Mouse (Mus musculus) intestine, postnatal 0 days (tissue): ENCODE data around the gene Gna11. TPM values are rescaled to one million over a fixed set of nuclear protein-coding genes. Genes with fewer than 3 reads are reported as not detected.

Experiments
- ATAC-seq: fragments of 200-750 bp; cut with Nextera tagmentation; 2 replicates; pipeline ENCODE4 v1.8.0; 2017; ENCODE audit warnings: mild to moderate bottlenecking, moderate TSS enrichment, moderate library complexity
- H3K27ac ChIP-seq: fragments of 300-500 bp; sonication (generic); 2 replicates; pipeline ENCODE4 v1.5.1; 2014; ENCODE audit warnings: mild to moderate bottlenecking, low read depth, low read length, moderate library complexity
- H3K27me3 ChIP-seq: fragments of 300-500 bp; sonication (generic); replicated peaks from 2 replicates; pipeline ENCODE4 v1.6.1; 2014; ENCODE audit warnings: low read length, mixed read lengths; ENCODE audit not compliant: control insufficient read depth, insufficient read depth
- H3K36me3 ChIP-seq: fragments of 300-500 bp; sonication (generic); 2 replicates; pipeline ENCODE4 v1.6.1; 2014; ENCODE audit warnings: mild to moderate bottlenecking, moderate library complexity; ENCODE audit not compliant: control insufficient read depth, insufficient read depth
- H3K4me1 ChIP-seq: fragments of 300-500 bp; sonication (generic); replicated peaks from 2 replicates; pipeline ENCODE4 v1.6.1; 2014; ENCODE audit warnings: antibody characterized with exemption, low read length, mixed read lengths; ENCODE audit not compliant: control insufficient read depth, insufficient read depth
- H3K4me2 ChIP-seq: fragments of 300-500 bp; sonication (generic); replicated peaks from 2 replicates; pipeline ENCODE4 v1.6.1; 2014; ENCODE audit warnings: low read depth, mild to moderate bottlenecking, moderate library complexity
- H3K4me3 ChIP-seq: fragments of 300-500 bp; sonication (generic); 2 replicates; pipeline ENCODE4 v1.5.1; 2014; ENCODE audit warnings: low read depth, low read length
- H3K9ac ChIP-seq: fragments of 300-500 bp; sonication (generic); 2 replicates; pipeline ENCODE4 v1.6.1; 2014; ENCODE audit warnings: mild to moderate bottlenecking, low read depth, low read length
- H3K9me3 ChIP-seq: fragments of 300-500 bp; sonication (generic); 2 replicates; pipeline ENCODE4 v1.6.1; 2016; ENCODE audit warnings: mixed run types; ENCODE audit not compliant: control insufficient read depth
- CTCF ChIP-seq: sonication (generic); IDR thresholded peaks from 2 replicates; pipeline ENCODE4 v1.5.1; 2016; ENCODE audit warnings: low read depth, mild to moderate bottlenecking, control low read depth, antibody characterized with exemption, moderate library complexity
- whole genome bisulfite sequencing: fragments of 180-500 bp; shearing (Covaris S2); extraction: QIAGEN DNeasy Blood & Tissue Kit; methylation state at CpG from one replicate; pipeline ENCODE4 v1.1.7; 2014; 5-methylcytosine and 5-hydroxymethylcytosine counted together
- polyA plus RNA-seq: library from polyadenylated mRNA; unstranded; fragments of >200 nt; fragmentation: Nextera tagmentation; extraction: Ambion mirVana; gene quantifications from 2 replicates; pipeline ENCODE4 v1.2.1, GENCODE M21; 2015

Gna11 gene
- polyA plus RNA-seq, 1 experiment from 2014 or later: 188 TPM

GRCm38 (mm10) chr10:81572975-81573374 lies 28.0 kb upstream of the Gna11 start:
- no peak for TF ChIP-seq CTCF

GRCm38 (mm10) chr10:81572133-81572671 lies 27.2 kb upstream of the Gna11 start:
- 0 out of 2 replicates have a peak, but pooled peaks have one; percentile 0 for ATAC-seq
- Histone ChIP-seq H3K9ac (no peak overlapping the region), H3K27ac (no peak overlapping the region), H3K27me3 (peaks cover 10% of the 10 kb centered on the region; the same call in 1 of the 2 replicates), H3K4me2 (peak overlapping the region; percentile 93), H3K4me3 (peak overlapping the region; percentile 50), H3K36me3 (no peaks in the 10 kb centered on the region), H3K9me3 (no peaks in the 10 kb centered on the region), H3K4me1 (peaks cover 9% of the 10 kb centered on the region)
- 14% methylated on average over 9 of the region's 9 CpGs for WGBS
- no peak for TF ChIP-seq CTCF

More at GRCm38 (mm10) chr10:81572975-81573374, 28.0 kb upstream of the Gna11 start:
- Histone ChIP-seq H3K9ac (no peak overlapping the region), H3K4me3 (no peak overlapping the region), H3K27me3 (peaks cover 10% of the 10 kb centered on the region; the same call in 1 of the 2 replicates), H3K9me3 (no peaks in the 10 kb centered on the region), H3K27ac (no peak overlapping the region), H3K4me1 (peaks cover 9% of the 10 kb centered on the region), H3K36me3 (no peaks in the 10 kb centered on the region), H3K4me2 (peak overlapping the region; percentile 93)
- 31% methylated on average over 9 of the region's 9 CpGs for WGBS
- no peak for ATAC-seq

- H3K4me3 ChIP-seq: peak overlapping the region; percentile 50
- peak; percentile 82 for ATAC-seq
- peaks cover 10% of the 10 kb centered on the region; the same call in 1 of the 2 replicates for H3K27me3 ChIP-seq
- no peaks in the 10 kb centered on the region for H3K9me3 ChIP-seq
- peaks cover 9% of the 10 kb centered on the region for H3K4me1 ChIP-seq
- WGBS: under 1% methylated on average over 18 of the region's 18 CpGs
- H3K9ac ChIP-seq: 0 out of 2 replicates have a peak overlapping the region, but pooled peaks have one; percentile 7
- peak overlapping the region; percentile 93 for H3K4me2 ChIP-seq
- TF ChIP-seq CTCF: no peak
- H3K27ac ChIP-seq: peak overlapping the region; percentile 54
- H3K36me3 ChIP-seq: peaks cover 5% of the 10 kb centered on the region
Measured at GRCm38 (mm10) chr10:81571501-81571876, 26.5 kb upstream of the Gna11 start.

- WGBS: under 1% methylated on average over 34 of the region's 34 CpGs
- H3K36me3 ChIP-seq: peaks cover 10% of the 10 kb centered on the region
- peak; percentile 41 for ATAC-seq
- H3K9ac ChIP-seq: 0 out of 2 replicates have a peak overlapping the region, but pooled peaks have one; percentile 7
- H3K4me2 ChIP-seq: peak overlapping the region; percentile 93
- peak overlapping the region; percentile 50 for H3K4me3 ChIP-seq
- peak overlapping the region; percentile 54 for H3K27ac ChIP-seq
- H3K27me3 ChIP-seq: peaks cover 10% of the 10 kb centered on the region; the same call in 1 of the 2 replicates
- H3K4me1 ChIP-seq: peaks cover 9% of the 10 kb centered on the region
- peak; percentile 28; the same call in 1 of the 2 replicates for TF ChIP-seq CTCF
- H3K9me3 ChIP-seq: no peaks in the 10 kb centered on the region
Measured at GRCm38 (mm10) chr10:81570831-81571500, 26.0 kb upstream of the Gna11 start.

- Histone ChIP-seq H3K4me2 (peak overlapping the region; percentile 93), H3K9ac (0 out of 2 replicates have a peak overlapping the region, but pooled peaks have one; percentile 7), H3K4me3 (peak overlapping the region; percentile 50), H3K27ac (0 out of 2 replicates have a peak overlapping the region, but pooled peaks have one; percentile 50), H3K36me3 (peaks cover 16% of the 10 kb centered on the region), H3K27me3 (peaks cover 10% of the 10 kb centered on the region; the same call in 1 of the 2 replicates), H3K9me3 (no peaks in the 10 kb centered on the region), H3K4me1 (peaks cover 5% of the 10 kb centered on the region)
- 11% methylated on average over 9 of the region's 11 CpGs for WGBS
- no peak for TF ChIP-seq CTCF
- no peak for ATAC-seq
Measured at GRCm38 (mm10) chr10:81570238-81570800, 25.3 kb upstream of the Gna11 start.
